Mouse (Mus musculus) E14TG2a.4 (cell line): ENCODE measurements around the gene Crebl2.

Source experiments
- CTCF ChIP-seq: conservative IDR thresholded peaks from 2 replicates; pipeline ENCODE4 v1.5.1; 2014; ENCODE audit warnings: low read length
- NANOG ChIP-seq: IDR thresholded peaks from 2 replicates; pipeline ENCODE4 v1.6.1; 2014; ENCODE audit warnings: borderline replicate concordance, low read length, mixed read lengths
- POU5F1 ChIP-seq: IDR thresholded peaks from 2 replicates; pipeline ENCODE4 v1.6.1; 2014; ENCODE audit warnings: low read length, borderline replicate concordance

DNA sequence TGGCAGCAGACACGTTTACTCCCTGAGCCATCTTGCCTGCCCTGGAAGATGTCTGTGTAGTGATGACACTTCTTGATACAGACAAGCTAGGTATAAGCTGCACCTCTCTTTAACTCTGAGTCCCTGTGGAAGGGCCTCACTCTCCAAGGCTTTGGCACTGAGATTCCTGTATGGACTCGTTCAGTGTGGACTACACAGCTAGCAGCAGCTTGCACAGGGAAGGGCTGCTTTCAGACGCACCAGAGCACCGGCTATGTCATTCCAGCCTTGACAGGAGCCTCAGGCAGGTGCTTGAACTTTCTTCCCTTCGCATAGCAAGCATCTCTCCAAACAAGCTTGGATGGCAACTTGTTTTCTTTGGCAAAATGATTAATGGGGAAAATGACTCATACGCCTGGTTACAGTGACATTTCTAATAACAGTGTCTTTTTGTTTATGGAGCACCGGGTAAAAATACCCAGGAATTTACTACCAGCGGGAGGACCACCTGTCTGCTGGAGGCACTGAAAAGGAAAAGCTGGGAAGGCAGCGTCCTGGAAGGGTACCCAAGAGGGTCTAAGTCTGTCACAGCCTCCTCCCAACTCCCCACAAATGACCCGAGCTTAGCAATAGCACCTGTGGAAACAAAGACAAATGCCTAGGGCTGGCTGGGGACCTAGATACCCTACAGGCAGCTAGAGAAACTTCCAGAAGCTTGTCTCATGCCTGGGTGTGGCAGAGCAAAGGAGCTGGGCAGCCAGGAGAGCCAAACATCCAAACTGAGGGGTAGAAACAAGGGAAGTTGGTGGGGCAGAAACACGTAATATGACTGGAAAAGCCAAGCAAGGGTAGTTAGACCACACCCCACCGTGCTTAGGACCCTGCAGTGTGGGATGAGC lies 12.7 kb upstream of the Crebl2 start:
- TF ChIP-seq CTCF: no peak
- TF ChIP-seq POU5F1: no peak
- no peak for TF ChIP-seq NANOG
